Mouse (Mus musculus): ENCODE measurements at regions not wholly inside any gene's neighbourhood (a gene's known extent, or its start where the extent isn't known, plus 50 kb on each side); places are given as distances from the start of the nearest gene placed in this dataset.

DNA sequence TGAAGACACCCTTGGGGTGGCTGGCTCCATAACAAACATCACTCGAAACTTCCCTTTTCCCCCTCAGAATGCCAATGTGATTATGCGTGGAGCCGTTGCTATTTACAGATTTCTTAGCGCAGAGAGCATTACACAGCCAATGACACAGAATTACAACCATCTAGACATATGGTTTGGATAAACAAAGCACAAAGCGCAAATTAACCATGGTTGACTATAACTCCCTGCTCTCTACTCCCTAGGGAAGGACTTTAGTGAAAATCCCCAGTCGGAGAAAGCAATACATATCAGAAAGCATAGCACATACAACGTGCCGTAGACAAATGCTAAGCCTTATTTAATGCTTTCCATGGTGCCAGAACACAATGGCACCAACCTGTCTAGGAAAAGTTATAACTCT lies 131.8 kb downstream of the Tshz3 start:
- DNase-seq, result no peak

- DNase-seq, result peak; percentile 3
These were observed 132.2 kb downstream of the Tshz3 start for GRCm38 (mm10) chr7:36830155-36830554.

- no peak for DNase-seq
These were observed 150.4 kb downstream of the Tshz3 start for GRCm38 (mm10) chr7:36848279-36848678.

DNA sequence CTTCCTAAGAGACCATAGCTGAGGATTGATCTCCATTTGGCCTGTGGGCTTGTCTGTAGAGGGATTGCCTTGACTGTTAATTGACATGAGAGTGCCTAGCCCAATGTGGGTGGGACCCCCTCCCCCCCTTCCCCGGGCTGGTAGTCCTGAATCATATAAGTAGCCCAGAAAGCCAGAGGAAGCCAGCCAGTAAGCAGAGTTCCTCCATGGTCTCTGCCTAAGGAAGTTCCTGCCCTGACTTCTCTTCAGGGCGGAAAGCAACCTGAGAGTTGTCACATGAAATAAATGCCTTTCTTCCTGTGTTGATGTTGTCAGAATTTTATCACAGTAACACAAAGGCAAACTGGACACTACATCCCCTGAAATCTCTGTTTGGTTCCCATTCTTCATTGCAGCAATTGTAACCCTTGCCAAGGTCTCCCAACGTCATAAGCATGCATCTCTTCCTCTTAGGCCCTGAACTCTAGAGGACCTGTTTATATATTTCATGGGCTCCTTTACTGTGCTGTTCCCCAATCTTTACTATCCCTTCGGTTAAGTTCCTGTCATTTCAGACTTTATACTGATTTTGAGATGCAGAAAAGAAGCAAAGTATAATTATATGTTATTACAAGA lies 153.5 kb downstream of the Tshz3 start:
- DNase-seq, result peak; percentile 2

DNA sequence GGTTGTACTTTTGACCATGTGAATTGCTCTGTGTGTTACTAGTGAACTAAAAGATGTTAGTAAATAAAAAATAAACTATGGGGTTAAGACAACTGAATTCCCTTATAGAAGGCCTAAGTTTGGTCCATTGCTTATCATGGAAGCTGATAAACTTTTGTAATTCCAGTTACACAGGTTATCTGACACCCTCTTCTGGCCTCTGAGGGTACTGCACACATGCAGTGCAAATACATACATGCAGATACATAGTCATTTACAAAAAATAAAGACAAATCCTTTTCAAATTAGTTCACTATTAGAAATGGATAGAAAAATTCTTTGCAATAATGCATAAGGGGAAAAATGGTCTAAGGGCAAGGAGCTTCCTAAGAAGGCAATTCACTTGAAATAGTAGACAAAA lies 156.4 kb downstream of the Tshz3 start:
- DNase-seq, result no peak

DNA sequence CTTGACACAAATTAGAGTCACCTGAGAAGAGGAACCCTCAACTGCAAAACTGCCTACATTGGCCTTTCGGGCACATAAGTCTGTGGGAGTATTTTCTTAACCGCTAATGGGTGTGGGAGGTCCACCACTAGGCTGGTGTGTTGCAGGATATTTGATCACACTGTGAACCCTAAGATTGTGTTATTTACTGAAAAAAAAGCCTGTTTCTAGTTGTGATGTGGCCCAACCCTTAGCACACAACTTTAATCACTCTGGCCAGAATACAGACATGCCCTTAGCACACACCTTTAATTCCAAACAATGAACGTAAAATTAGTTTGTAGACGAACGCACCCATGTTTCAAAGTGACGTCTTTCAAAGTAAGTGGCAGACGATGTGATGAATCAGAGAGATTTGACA lies 161.5 kb downstream of the Tshz3 start:
- DNase-seq, result no peak

DNA sequence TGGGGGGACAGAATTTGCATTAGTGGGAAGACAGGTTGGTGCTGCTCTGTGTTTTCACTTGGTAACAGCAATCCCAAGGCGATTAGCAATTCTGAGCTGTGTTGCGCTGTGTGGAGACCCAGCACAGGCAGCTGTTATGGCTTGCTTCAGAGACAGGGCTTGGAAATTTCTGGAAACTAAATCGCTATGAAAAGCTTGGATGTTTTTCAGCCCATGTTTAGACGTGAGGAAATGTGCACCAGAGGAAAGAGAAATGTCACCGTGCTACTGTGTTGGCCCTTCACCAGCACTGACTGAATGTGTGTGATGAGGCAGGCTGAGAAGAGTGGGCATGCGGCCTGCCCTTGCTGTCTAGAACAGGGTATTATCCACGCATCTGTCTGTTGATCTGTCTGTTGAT lies 164.6 kb downstream of the Tshz3 start:
- no peak for DNase-seq

GRCm38 (mm10) chr7:36863745-36864144 lies 165.8 kb downstream of the Tshz3 start:
- no peak for DNase-seq

- no peak for DNase-seq
These were observed 166.8 kb downstream of the Tshz3 start for GRCm38 (mm10) chr7:36864675-36865074.

DNA sequence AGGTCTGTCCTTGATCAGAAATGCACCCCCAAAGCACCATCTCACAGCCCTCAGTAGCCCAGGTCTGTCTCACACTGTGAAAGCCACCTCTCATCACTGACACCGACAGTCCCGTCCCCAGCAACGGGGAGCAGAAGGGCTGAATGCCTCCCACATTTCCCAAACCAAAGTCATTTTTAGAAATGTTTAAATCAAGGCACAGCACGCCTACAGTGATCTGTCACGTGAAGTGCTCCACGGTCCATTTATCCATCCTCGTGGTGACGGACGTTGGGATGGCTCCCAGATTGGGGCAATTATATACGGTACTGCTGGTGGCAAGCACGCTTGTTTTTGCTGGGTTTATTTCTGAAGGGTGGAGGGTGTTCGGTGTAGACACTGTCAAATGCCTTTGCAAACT lies 168.7 kb downstream of the Tshz3 start:
- DNase-seq, result no peak

GRCm38 (mm10) chr7:36874004-36874403 lies 176.1 kb downstream of the Tshz3 start:
- no peak for DNase-seq

- no peak for DNase-seq
These were observed 179.8 kb downstream of the Tshz3 start for GRCm38 (mm10) chr7:36877686-36878085.

DNA sequence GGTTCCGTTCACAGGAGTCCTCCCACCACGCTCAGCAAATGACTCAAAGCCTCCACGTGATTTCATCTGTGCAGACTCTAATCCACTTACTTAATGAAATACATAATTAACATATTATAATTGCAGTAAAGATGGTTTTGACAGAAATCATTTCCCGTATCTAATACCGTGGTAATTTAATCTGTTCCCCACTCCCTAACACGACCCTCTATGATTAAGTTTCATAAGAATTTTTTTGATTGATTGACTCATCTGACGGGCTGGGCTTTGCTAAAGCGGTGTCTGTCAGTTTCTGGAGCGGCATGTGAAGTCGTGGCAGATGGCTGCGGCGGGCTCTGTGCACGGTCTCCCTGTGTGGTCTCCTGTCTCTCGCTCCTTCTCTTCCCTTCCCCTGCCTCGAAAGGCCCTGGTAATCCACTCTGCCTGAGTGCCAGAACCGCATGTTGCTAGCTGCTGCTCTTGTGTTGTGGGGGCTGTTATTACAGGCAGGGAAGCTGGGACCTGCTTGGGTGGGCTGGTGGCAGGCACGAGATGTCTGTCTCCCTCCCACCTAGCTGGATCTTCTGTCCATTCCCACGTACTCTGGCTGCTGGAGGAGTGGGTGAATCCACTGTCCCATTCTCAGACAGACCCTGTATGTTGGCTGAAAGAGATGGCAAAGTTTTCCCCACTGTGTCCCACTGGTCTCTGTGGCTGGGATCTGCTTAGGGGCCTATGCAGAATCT lies 195.0 kb downstream of the Tshz3 start:
- DNase-seq, result no peak

- DNase-seq, result no peak
These were observed 198.4 kb downstream of the Tshz3 start for GRCm38 (mm10) chr7:36896339-36896738.

GRCm38 (mm10) chr7:36901537-36901936 lies 203.6 kb downstream of the Tshz3 start:
- DNase-seq, result no peak

GRCm38 (mm10) chr7:36913304-36913703 lies 215.4 kb downstream of the Tshz3 start:
- DNase-seq, result no peak

GRCm38 (mm10) chr7:36914261-36914660 lies 216.3 kb downstream of the Tshz3 start:
- DNase-seq, result no peak

- no peak for DNase-seq
These were observed 217.3 kb downstream of the Tshz3 start for GRCm38 (mm10) chr7:36915171-36915570.

DNA sequence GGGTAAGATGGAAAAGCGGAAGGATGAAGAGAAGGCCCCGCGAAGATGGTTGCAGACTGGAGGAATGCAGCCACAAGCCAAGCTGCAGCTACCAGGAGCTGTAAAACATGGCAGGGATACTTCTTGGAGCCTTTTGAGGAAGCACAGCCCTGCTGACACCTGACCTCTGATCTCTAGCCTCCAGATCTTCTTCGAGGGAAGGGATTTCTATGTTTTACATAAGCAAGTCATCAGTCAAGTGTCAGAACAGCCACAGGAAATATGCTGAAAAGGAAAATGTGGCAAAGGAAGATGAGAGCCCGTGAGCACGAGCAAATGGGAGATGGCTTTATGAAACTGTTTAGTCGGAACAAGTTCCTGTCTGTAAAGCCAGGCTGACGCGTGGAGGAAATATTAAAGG lies 219.1 kb downstream of the Tshz3 start:
- no peak for DNase-seq

- DNase-seq, result no peak
These were observed 221.5 kb downstream of the Tshz3 start for GRCm38 (mm10) chr7:36919413-36919812.

- DNase-seq, result peak; percentile 56
These were observed 223.1 kb downstream of the Tshz3 start for GRCm38 (mm10) chr7:36921003-36921402.

DNA sequence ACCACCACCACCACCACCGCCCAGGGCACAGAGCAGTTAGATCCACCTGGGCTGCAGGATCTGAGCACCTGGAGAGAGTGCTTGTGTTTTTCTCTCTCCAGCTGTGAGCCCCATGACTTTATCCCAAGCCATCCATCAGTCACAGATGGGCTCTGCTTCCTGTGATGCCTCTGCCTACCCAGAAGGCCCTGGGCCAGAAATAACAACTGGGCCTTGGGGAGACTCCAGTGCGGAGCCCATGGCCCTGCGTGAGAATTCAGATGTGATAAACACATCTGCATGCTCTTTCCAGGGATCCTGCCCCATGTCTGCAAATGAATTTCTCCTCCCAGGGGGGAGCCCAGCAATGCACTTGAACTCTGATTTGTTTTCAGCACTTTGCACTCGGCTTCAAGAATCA lies 235.6 kb downstream of the Tshz3 start:
- no peak for DNase-seq

- peak; percentile 2 for DNase-seq
These were observed 237.1 kb downstream of the Tshz3 start for GRCm38 (mm10) chr7:36934792-36935555.

DNA sequence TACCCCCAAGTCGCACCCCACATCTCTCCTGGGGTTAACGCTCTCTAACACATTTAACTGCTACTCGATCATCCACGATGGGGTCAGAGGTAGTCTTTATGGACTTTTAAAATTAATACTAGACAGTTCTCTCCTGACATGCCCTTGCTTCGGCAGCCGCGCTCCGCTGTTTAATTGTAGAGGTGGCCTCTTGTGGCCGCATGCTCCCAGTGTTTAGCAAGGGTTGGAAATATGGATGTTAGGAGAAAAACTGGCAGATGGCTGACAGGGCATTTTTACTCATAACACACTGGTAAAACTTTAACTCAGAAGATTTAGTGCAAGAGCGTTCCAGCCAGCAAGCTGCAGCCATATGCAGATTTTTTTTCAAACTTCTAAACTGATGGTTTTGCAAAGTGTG lies 242.7 kb downstream of the Tshz3 start:
- DNase-seq, result no peak

Measured in lung, postnatal 36 days (tissue).